Mouse (Mus musculus): ENCODE results near the gene Wbp1.

The Wbp1 gene

DNA sequence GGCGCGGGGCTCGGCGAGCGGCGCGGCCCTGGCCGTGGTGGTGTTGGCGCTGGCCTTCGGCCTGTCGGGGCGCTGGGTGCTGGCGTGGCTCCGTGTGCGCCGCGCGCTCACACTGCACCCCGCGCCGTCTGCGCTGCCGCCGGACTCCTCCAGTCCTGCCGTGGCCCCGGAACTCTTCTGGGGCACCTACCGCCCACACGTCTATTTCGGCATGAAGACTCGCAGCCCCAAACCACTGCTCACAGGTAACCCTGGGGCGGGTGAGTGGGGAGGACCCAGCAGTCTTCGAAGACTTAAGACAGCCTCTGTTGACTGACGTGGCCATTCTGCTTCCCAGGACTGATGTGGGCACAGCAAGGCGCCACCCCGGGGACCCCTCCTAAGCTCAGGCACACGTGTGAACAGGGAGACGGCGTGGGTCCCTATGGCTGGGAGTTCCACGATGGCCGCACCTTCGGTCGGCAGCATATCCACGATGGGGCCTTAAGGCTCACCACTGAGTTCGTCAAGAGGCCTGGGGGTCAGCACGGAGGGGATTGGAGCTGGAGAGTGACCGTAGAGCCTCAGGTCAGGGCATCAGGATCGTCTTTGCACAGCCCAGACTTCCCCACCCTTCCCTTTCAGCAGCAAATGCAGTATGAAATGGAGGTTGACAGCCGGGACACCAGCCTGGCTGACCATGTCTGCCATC is 5.5 kb downstream of the Wbp1 start:
- DNase-seq, result no peak

- peak; percentile 88 for DNase-seq
Observed at GRCm38 (mm10) chr6:83115011-83115671, 6.2 kb downstream of the Wbp1 start, which contains the start of gene Mogs. Gene Mogs, plus strand, starts transcription at chr6:83115496.

GRCm38 (mm10) chr6:83111510-83112136 is 9.7 kb downstream of the Wbp1 start:
- DNase-seq, result no peak

GRCm38 (mm10) chr6:83108762-83109668 is 12.3 kb downstream of the Wbp1 start, which contains the start of gene Mrpl53:
Gene Mrpl53, plus strand, starts transcription at chr6:83109040.
- peak; percentile 85 for DNase-seq

DNA sequence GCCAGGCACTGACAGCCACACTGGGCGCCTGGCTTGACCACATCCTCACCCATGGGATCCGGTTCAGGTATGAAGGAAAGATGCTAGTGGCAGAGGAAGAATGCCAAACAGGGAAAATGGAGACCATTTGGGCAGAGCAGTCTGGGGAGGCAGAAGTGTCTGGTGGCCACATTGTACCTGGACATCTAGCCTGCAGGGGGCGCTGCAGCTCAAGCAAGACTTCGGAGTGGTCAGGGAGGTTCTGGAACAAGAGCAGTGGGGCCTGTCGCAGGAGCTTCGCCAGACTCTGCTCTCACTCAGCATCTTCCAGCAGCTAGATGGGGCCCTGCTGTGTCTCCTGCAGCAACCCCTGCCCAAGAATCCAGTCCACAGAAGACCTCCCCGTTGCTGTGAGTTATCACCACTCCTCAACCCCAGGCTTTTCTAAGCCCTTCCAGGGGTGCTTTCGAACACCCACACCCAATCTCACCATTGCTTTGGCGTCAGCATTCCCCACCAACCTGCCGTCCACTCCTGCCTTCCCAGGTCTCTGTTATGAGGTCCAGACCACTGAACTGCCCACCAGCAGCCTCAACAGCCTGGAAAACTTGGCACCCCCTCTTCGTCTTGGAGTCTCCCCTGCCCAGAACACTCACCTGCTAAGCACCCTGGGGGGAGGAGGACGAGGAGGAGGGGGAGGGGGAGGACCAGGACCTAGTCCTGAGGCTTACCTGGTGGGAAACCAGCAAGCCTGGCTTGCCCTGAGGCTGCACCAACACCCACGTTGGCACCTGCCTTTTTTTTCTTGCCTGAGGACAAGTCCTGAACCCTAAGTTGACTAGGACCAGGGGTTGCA is 13.6 kb downstream of the Wbp1 start:
- DNase-seq, result peak; percentile 70

GRCm38 (mm10) chr6:83104158-83104557 is 17.2 kb downstream of the Wbp1 start:
- no peak for DNase-seq

DNA sequence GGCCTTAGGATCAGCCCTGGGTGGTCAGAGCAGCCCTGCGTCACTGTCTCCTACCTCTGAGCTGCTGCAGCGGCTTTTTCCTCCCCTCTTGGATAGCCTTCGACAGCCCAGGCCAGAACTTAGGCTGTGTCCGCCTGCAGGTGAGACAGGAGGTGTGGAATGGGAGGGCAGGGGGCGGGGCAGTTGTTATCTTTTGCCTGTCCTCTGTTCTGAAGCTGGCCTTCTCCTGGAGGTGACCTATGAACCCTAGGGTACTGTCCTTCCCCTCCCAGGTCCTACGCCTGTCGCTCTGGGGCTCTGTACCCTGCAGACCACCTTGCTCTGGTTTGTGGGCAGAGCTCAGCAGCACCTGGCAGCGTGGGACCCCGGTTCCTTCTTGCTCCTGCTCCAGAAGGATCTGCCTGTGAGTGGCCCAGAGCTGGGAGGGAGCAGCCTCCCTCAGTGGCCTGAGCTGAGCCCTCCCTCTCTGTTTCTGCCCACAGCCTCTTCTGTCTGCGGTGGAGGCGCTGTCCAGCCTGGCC is 18.2 kb downstream of the Wbp1 start:
- no peak for DNase-seq

GRCm38 (mm10) chr6:83101688-83102556 is 19.4 kb downstream of the Wbp1 start:
- no peak for DNase-seq

DNA sequence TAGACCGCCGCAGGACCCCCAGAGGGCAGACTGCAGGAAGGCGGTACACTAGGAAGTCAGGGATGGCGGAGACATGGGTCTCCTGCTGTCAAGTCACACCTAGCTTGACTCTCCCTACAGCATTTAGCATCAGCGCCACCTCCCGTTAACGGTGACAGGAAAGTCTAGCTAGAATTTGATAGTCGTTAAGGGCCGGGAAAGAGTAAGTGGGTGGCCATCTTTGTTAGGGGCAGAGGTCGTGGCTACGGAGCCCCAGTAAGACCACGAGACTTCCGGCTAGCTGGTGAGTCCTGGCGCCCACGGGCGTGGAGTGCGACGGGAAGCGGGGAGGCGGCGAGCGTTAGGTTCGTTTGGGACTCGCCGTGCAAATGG is 20.1 kb downstream of the Wbp1 start, which contains the start of the genes Ccdc142 and Gm42688:
Ccdc142 (plus strand) TSS at position 286 of the 372 bp plus-strand sequence.
Gm42688 (plus strand) TSS at position 302 of the 372 bp plus-strand sequence.
- peak; percentile 87 for DNase-seq

GRCm38 (mm10) chr6:83098411-83098810 is 22.9 kb downstream of the Wbp1 start:
- no peak for DNase-seq

DNA sequence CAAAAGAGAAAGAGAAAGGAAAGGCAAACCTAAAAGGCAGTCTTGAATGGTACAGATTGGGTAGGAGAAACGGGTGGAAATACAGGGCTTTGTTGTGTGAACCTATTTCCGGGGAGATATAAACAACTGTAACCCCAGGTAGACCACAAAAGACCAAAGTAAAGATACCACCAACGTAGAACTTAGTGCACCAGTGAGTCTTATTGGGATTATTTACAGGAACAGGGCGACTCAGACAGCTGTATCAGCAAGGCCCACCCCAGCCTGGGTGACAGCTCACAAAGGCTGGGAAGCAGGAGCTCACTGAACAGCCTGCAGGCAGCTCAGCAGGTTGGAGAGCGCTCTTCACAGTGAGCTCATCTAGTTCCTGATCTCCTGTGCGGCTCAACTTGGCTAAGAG is 25.4 kb downstream of the Wbp1 start:
- DNase-seq, result no peak

GRCm38 (mm10) chr6:83092416-83093127 is 28.8 kb downstream of the Wbp1 start:
- no peak for DNase-seq

GRCm38 (mm10) chr6:83087926-83088260 is 33.5 kb downstream of the Wbp1 start:
- DNase-seq, result no peak

GRCm38 (mm10) chr6:83087205-83087925 is 34.0 kb downstream of the Wbp1 start:
- DNase-seq, result no peak

DNA sequence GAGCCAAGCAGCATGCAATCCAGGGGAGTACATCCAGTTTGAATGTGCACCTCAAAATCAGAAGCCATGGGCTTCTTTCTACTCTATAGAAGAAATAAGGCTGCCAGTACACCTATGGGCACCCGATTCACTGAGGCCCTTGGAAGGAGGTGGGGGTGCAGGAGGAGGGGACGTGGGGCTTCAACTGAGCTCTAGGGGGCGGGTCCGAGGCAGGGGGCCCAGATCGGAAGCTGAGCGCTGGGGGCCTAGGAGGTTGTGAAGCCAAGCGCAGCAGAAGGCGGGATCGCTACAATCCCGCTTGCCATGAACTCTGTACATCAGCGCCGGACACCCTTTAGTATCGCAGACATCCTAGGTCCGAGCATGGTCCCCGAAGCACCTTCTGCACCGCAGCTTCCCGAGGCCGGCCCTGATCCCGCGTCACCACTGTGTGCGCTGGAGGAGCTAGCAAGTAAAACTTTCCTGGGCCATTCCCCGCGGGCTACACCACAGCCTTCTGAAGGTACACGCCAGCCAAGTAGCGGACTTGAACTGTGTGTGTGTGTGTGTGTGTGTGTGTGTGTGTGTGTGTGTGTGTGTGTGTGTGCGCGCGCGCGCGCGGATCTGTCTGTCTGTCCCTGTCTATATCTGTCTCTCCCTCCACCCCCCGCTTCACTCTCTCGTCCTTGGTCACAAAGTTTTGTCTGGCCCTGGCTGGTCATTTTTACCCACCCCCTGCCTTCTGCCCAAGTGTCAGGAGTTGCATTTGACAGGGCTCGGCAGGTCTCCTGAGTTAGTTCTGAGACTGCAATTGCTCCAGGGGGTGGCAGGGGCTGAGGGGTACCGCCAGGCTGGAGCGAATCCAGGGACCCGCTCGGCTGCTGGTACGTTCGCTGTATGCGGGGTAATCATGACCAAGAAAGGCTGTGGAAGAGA is 35.0 kb downstream of the Wbp1 start, which contains the start of gene Lbx2:
Lbx2 (plus strand) TSS at position 247 of the 915 bp plus-strand sequence.
- no peak for DNase-seq

DNA sequence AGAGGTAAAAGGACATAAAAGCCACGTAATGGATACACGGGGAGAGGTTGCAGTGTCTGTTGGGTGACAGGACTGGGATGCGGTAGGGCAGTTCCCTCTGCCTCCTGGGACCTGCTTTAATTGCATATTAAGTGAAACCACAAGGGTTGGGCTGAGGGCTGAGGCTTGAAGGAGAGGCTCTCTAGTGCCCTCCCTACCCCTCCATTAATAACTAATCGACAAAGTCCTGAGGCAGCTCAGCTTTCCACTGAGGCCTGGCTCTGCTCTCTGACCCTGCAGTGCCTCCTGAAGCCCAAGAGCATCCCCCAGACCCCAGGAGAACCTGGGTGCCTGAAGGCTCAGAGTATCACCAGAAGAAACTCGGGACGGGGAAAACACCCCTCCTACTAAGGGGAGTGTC is 36.9 kb downstream of the Wbp1 start:
- no peak for DNase-seq

- DNase-seq, result no peak
Observed at GRCm38 (mm10) chr6:83083497-83083896, 37.9 kb downstream of the Wbp1 start.

DNA sequence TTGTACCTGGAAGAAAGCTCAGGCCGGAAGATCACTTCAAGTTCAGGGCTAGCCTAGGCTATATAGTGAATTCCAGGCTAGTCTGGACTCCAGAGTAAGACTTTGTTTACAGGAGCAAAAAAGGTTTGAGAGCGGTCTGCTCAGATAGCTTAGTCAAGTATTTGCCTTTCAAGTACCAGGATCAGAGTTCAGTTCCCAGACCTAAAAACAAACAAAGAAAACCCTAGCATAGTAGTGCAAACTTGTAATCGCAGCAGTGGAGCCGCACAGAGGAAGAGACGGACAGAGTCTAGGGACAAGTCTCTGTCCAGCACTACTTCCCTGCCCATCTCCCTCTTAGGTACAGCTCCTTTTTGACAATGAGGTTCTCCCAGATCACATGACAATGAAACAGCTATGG is 41.1 kb downstream of the Wbp1 start:
- DNase-seq, result no peak
